Mouse (Mus musculus) T-helper 1 cell (primary cell): ENCODE measurements around the gene Hist1h1c.
"Not testable (repeated sequence)": the region's sequence is repeated elsewhere in the genome, so short reads cannot be mapped to it uniquely, and the experiment has no call there.

Source experiments
- in situ Hi-C: fragments of 300-600 bp; cut with MboI, MseI; formaldehyde crosslinking; loops from one replicate; pipeline ENCODE4 v1.15.1; 2025; ENCODE audit warnings: high pct_unique_total_duplicates

The Hist1h1c gene

GRCm38 (mm10) chr13:23716261-23717042 is 22.2 kb upstream of the Hist1h1c start:
- in situ Hi-C loops: no loop called here

- in situ Hi-C loops: no loop called here
Measured at GRCm38 (mm10) chr13:23717176-23717575, 21.4 kb upstream of the Hist1h1c start.

- in situ Hi-C loops: not testable (repeated sequence)
Measured at GRCm38 (mm10) chr13:23717593-23718245, 20.9 kb upstream of the Hist1h1c start.

GRCm38 (mm10) chr13:23724239-23724638 is 14.4 kb upstream of the Hist1h1c start:
- in situ Hi-C loops: no loop called here

GRCm38 (mm10) chr13:23725213-23725612 is 13.4 kb upstream of the Hist1h1c start:
- in situ Hi-C loops: loop anchor here (5.0 kb wide), 1 partner anchor 33 kb away; no protein-coding TSS in a partner anchor

GRCm38 (mm10) chr13:23728472-23729191 is 10.0 kb upstream of the Hist1h1c start:
- in situ Hi-C loops: loop anchor here (5.0 kb wide), 1 partner anchor 36 kb away; no protein-coding TSS in a partner anchor

GRCm38 (mm10) chr13:23729192-23729525 is 9.4 kb upstream of the Hist1h1c start:
- in situ Hi-C loops: loop anchor here (5.0 kb wide), 1 partner anchor 37 kb away; no protein-coding TSS in a partner anchor

- in situ Hi-C loops: loop anchor here (5.0 to 10.0 kb wide), 2 partner anchors 37 to 95 kb away; no protein-coding TSS in a partner anchor
Measured at GRCm38 (mm10) chr13:23729706-23730105, 8.9 kb upstream of the Hist1h1c start.

- in situ Hi-C loops: loop anchor here (10.0 kb wide), 1 partner anchor 96 kb away; no protein-coding TSS in a partner anchor
Measured at GRCm38 (mm10) chr13:23730479-23730878, 8.1 kb upstream of the Hist1h1c start.

- in situ Hi-C loops: loop anchor here (10.0 kb wide), 1 partner anchor 97 kb away; no protein-coding TSS in a partner anchor
Measured at GRCm38 (mm10) chr13:23732156-23732804, 6.3 kb upstream of the Hist1h1c start.

GRCm38 (mm10) chr13:23737091-23737490 is 1.5 kb upstream of the Hist1h1c start:
- in situ Hi-C loops: loop anchor here (10.0 kb wide), 1 partner anchor 102 kb away; no protein-coding TSS in a partner anchor

- in situ Hi-C loops: loop anchor here (10.0 kb wide), 1 partner anchor 103 kb away; no protein-coding TSS in a partner anchor
Measured at GRCm38 (mm10) chr13:23738041-23738440, 567 bp upstream of the Hist1h1c start.

GRCm38 (mm10) chr13:23739069-23739921 is 687 bp downstream of the Hist1h1c start:
- in situ Hi-C loops: loop anchor here (10.0 kb wide), 1 partner anchor 104 kb away; no protein-coding TSS in a partner anchor

GRCm38 (mm10) chr13:23739922-23740252 is 1.3 kb downstream of the Hist1h1c start:
- in situ Hi-C loops: loop anchor here (10.0 kb wide), 2 partner anchors 105 to 1695 kb away; partner anchors contain the start of genes Hist1h2ag, Hist1h2bj and Hist1h4i

GRCm38 (mm10) chr13:23740256-23740840 is 1.7 kb downstream of the Hist1h1c start:
- in situ Hi-C loops: loop anchor here (10.0 kb wide), 1 partner anchor 1696 kb away; the partner anchor contains the start of genes Hist1h2ag, Hist1h2bj and Hist1h4i

GRCm38 (mm10) chr13:23740910-23741309 is 2.3 kb downstream of the Hist1h1c start:
- in situ Hi-C loops: loop anchor here (10.0 kb wide), 1 partner anchor 1696 kb away; the partner anchor contains the start of genes Hist1h2ag, Hist1h2bj and Hist1h4i

GRCm38 (mm10) chr13:23742007-23742406 is 3.4 kb downstream of the Hist1h1c start:
- in situ Hi-C loops: loop anchor here (10.0 kb wide), 1 partner anchor 1697 kb away; the partner anchor contains the start of genes Hist1h2ag, Hist1h2bj and Hist1h4i

- in situ Hi-C loops: loop anchor here (10.0 kb wide), 1 partner anchor 1698 kb away; the partner anchor contains the start of genes Hist1h2ag, Hist1h2bj and Hist1h4i
Measured at GRCm38 (mm10) chr13:23743215-23743614, 4.6 kb downstream of the Hist1h1c start.

- in situ Hi-C loops: loop anchor here (10.0 kb wide), 1 partner anchor 1699 kb away; the partner anchor contains the start of genes Hist1h2ag, Hist1h2bj and Hist1h4i
Measured at GRCm38 (mm10) chr13:23743963-23744362, 5.4 kb downstream of the Hist1h1c start.
